22 mouse cellular contexts compared by ENCODE assay signal in the genomic region with DNA sequence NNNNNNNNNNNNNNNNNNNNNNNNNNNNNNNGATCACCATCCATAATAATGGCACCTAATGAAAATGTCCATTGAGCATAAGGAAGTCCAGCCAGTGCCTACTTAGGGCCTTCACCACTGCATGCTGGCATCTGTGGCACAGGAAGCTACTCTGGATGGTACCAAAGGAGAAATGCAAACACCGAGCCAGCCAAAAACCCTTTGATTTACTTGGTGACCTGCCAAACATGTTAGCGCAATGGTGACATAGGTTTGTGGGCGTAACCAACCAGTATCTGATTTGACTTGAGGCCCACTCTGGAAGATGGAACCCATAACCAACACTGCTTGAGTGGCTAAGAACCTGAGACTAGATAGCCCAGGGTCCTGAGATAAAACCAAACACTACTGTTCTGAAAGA. TPM values are rescaled to one million over a fixed set of nuclear protein-coding genes. Genes with fewer than 3 reads are reported as not detected.
DNase-seq lines count a peak whose midpoint lies in the region; ATAC-seq and TF ChIP-seq lines count a peak whose summit lies in the region.
"Had no signal": no experiment of that assay in that cellular context is flagged by ENCODE, and none has a peak within 500 bp of the region (broad histone marks: within the 10 kb centered on the region; RNA-seq: fewer than 3 reads in every experiment).

No protein-coding gene starts in this region.

- H3K4me3 ChIP-seq in liver, postnatal 0 days (ENCODE audit: low read depth, low read length), result no peak overlapping the region
- H3K4me3 ChIP-seq in forebrain, embryonic 14.5 days (ENCODE audit: low read depth, low read length), result no peak overlapping the region
- H3K4me3 ChIP-seq: embryonic facial prominence, embryonic 13.5 days; forebrain, embryonic 13.5 days; gastrocnemius, adult 2 months; heart, embryonic 10.5 days; hindbrain, embryonic 13.5 days had no signal

- H3K4me1 ChIP-seq in liver, postnatal 0 days (ENCODE audit: insufficient read depth), result peaks cover 8% of the 10 kb centered on the region
- H3K4me1 ChIP-seq in forebrain, embryonic 14.5 days (ENCODE audit: control insufficient read depth, insufficient read depth, low read length), result no peaks in the 10 kb centered on the region
- H3K4me1 ChIP-seq: embryonic facial prominence, embryonic 13.5 days; forebrain, embryonic 13.5 days; hindbrain, embryonic 13.5 days had no signal

- TF ChIP-seq EP300 in liver, postnatal 0 days (IDR thresholded peaks at IDR 0.05; ENCODE audit: low read depth), result 0 out of 2 replicates have a peak, but pooled peaks have one; percentile 12

- no peak for TF ChIP-seq CTCF in liver, postnatal 0 days (IDR thresholded peaks at IDR 0.05; ENCODE audit: low read depth)

- H3K9ac ChIP-seq in liver, postnatal 0 days (replicated peaks), result no peak overlapping the region
- no peak overlapping the region for H3K9ac ChIP-seq in forebrain, embryonic 14.5 days (ENCODE audit: low read length)
- H3K9ac ChIP-seq: embryonic facial prominence, embryonic 13.5 days; forebrain, embryonic 13.5 days; hindbrain, embryonic 13.5 days had no signal

- peak overlapping the region; percentile 49; the same call in 1 of the 2 replicates for H3K27ac ChIP-seq in liver, postnatal 0 days (ENCODE audit: low read depth)
- no peak overlapping the region for H3K27ac ChIP-seq in forebrain, embryonic 14.5 days (ENCODE audit: low read depth, low read length)
- H3K27ac ChIP-seq: embryonic facial prominence, embryonic 13.5 days; forebrain, embryonic 13.5 days; gastrocnemius, adult 2 months; heart, embryonic 10.5 days; hindbrain, embryonic 13.5 days; hindbrain, postnatal 0 days had no signal

- no peaks in the 10 kb centered on the region for H3K9me3 ChIP-seq in liver, postnatal 0 days (ENCODE audit: low read length)
- H3K9me3 ChIP-seq in forebrain, embryonic 14.5 days (replicated peaks; ENCODE audit: control insufficient read depth, low read length), result no peaks in the 10 kb centered on the region
- H3K9me3 ChIP-seq: embryonic facial prominence, embryonic 13.5 days; G1E; heart, embryonic 10.5 days had no signal

- ATAC-seq in liver, postnatal 0 days, result peak; percentile 78
- ATAC-seq in forebrain, embryonic 14.5 days, result no peak
- ATAC-seq: CD4-positive, CD25-positive, alpha-beta regulatory T cell, adult 4 months; forebrain, embryonic 13.5 days; hindbrain, postnatal 0 days had no signal

- no peaks in the 10 kb centered on the region for H3K36me3 ChIP-seq in liver, postnatal 0 days (replicated peaks; ENCODE audit: insufficient read depth, low read length)
- no peaks in the 10 kb centered on the region for H3K36me3 ChIP-seq in forebrain, embryonic 14.5 days (ENCODE audit: control insufficient read depth, insufficient read depth, low read length)
- H3K36me3 ChIP-seq: embryonic facial prominence, embryonic 13.5 days; G1E; heart, embryonic 10.5 days; hindbrain, embryonic 13.5 days had no signal

- peak; percentile 21 for DNase-seq in adrenal gland, adult 2 months
- DNase-seq in adrenal gland, adult 8-10 months, result no peak
- DNase-seq in liver, postnatal 0 days, result peak; percentile 62
- no peak for DNase-seq in liver
- peak; percentile 96 for DNase-seq in gonadal fat pad, adult 2 months (ENCODE audit: low read depth)
- no peak for DNase-seq in forebrain, embryonic 14.5 days (ENCODE audit: low spot score)
- DNase-seq in kidney, adult 8-10 months, result no peak
- DNase-seq: B cell, adult 2 months; cerebellum, adult 18-20 months; cerebellum, adult 9-11 months; cerebellum, postnatal 36 days; gastrocnemius, adult 2 months; gastrocnemius, postnatal 25 days; heart, adult 18-20 months; heart, postnatal 10 days had no signal

- no peak overlapping the region for H3K4me2 ChIP-seq in liver, postnatal 0 days (ENCODE audit: low read depth, low read length)
- no peak overlapping the region for H3K4me2 ChIP-seq in forebrain, embryonic 14.5 days (ENCODE audit: low read length)
- H3K4me2 ChIP-seq: embryonic facial prominence, embryonic 13.5 days; forebrain, embryonic 13.5 days; hindbrain, embryonic 13.5 days had no signal

- WGBS in liver, postnatal 0 days (ENCODE audit: insufficient replicate concordance), result 60% methylated on average over 3 of the region's 3 CpGs
- 88% methylated on average over 3 of the region's 3 CpGs for WGBS in forebrain, embryonic 14.5 days

- H3K27me3 ChIP-seq in liver, postnatal 0 days (ENCODE audit: insufficient read depth, low read length), result no peaks in the 10 kb centered on the region
- H3K27me3 ChIP-seq in forebrain, embryonic 14.5 days (replicated peaks; ENCODE audit: control insufficient read depth, insufficient read depth, low read length), result no peaks in the 10 kb centered on the region
- H3K27me3 ChIP-seq: embryonic facial prominence, embryonic 13.5 days; forebrain, embryonic 13.5 days; hindbrain, embryonic 13.5 days had no signal

RNA-seq across cellular contexts. Expression of gene Rwdd3, which starts 13.7 kb away (rescaled TPM):
- total RNA-seq in adrenal gland, adult 2 months (2021), result 10 to 100 TPM in 1 of 2 experiments, 1 to 10 TPM in 1; 8.9 to 11.4 TPM
- 1.1 and 1.3 TPM in 2 replicates for polyA plus RNA-seq in adrenal gland, adult 2 months (2012; rRNA removed)
- total RNA-seq in adrenal gland, adult 8-10 months (2022), result 10 to 100 TPM; 10.9 to 18.3 (median 15.1) TPM
- 5.9 and 8.2 TPM in 2 replicates for polyA plus RNA-seq in liver, postnatal 0 days (2015; fragmentation: Nextera tagmentation; extraction: Ambion mirVana)
- polyA plus RNA-seq in gonadal fat pad, adult 2 months (2012; rRNA removed), result 2.1 and 4.2 TPM in 2 replicates
- 24.0 and 24.7 TPM in 2 replicates for polyA plus RNA-seq in forebrain, embryonic 14.5 days (2014; fragmentation: Nextera tagmentation; extraction: Ambion mirVana)

Comparison
In these comparisons a context has a peak if more than half of its experiments do, and no peak if none do; other contexts are left out.
1. DNase-seq: peak in adrenal gland, adult 2 months (single experiment), liver, postnatal 0 days (single experiment) and gonadal fat pad, adult 2 months (single experiment); none in adrenal gland, adult 8-10 months (single experiment), liver (single experiment), forebrain, embryonic 14.5 days (single experiment) and kidney, adult 8-10 months (0 of 2).